Mouse (Mus musculus) c-Kit-positive CD71-positive TER-119-positive erythroid progenitor cells, embryonic 14.5 days (primary cell): ENCODE data around the gene Mapk6.
"Not testable (repeated sequence)": the region's sequence is repeated elsewhere in the genome, so short reads cannot be mapped to it uniquely, and the experiment has no call there.

Experiments
- DNase-seq: peaks from one replicate; pipeline ENCODE4 v3.0.0-alpha.2; 2013; ENCODE audit warnings: low spot score

Mapk6 gene

GRCm38 (mm10) chr9:75382825-75383224 lies 27.0 kb downstream of the Mapk6 start:
- DNase-seq = no peak

GRCm38 (mm10) chr9:75378774-75379173 lies 31.0 kb downstream of the Mapk6 start:
- no peak for DNase-seq

- no peak for DNase-seq
Measured at GRCm38 (mm10) chr9:75376428-75376827, 33.4 kb downstream of the Mapk6 start.

GRCm38 (mm10) chr9:75375606-75376005 lies 34.2 kb downstream of the Mapk6 start:
- no peak for DNase-seq

GRCm38 (mm10) chr9:75368779-75369178 lies 41.0 kb downstream of the Mapk6 start:
- DNase-seq = no peak

- DNase-seq = no peak
Measured at GRCm38 (mm10) chr9:75366191-75366590, 43.6 kb downstream of the Mapk6 start.

GRCm38 (mm10) chr9:75365195-75365594 lies 44.6 kb downstream of the Mapk6 start:
- DNase-seq = no peak

- DNase-seq = not testable (repeated sequence)
Measured at GRCm38 (mm10) chr9:75363702-75364101, 46.1 kb downstream of the Mapk6 start.

- DNase-seq = no peak
Measured at GRCm38 (mm10) chr9:75363001-75363400, 46.8 kb downstream of the Mapk6 start.

GRCm38 (mm10) chr9:75362201-75362600 lies 47.6 kb downstream of the Mapk6 start:
- DNase-seq = no peak

- DNase-seq = peak; percentile 68
Measured at GRCm38 (mm10) chr9:75361699-75362098, 48.1 kb downstream of the Mapk6 start.

- DNase-seq = no peak
Measured at GRCm38 (mm10) chr9:75357087-75357654, 52.6 kb downstream of the Mapk6 start.

- DNase-seq = peak; percentile 18
Measured at GRCm38 (mm10) chr9:75355783-75356182, 54.0 kb downstream of the Mapk6 start.

GRCm38 (mm10) chr9:75353094-75353493 lies 56.7 kb downstream of the Mapk6 start:
- no peak for DNase-seq

- DNase-seq = no peak
Measured at GRCm38 (mm10) chr9:75348641-75349040, 61.2 kb downstream of the Mapk6 start.

GRCm38 (mm10) chr9:75348066-75348465 lies 61.7 kb downstream of the Mapk6 start:
- DNase-seq = no peak

GRCm38 (mm10) chr9:75347458-75347857 lies 62.3 kb downstream of the Mapk6 start, which contains the start of gene Bcl2l10:
Gene Bcl2l10, plus strand, starts transcription at chr9:75347758.
- no peak for DNase-seq

GRCm38 (mm10) chr9:75342433-75342832 lies 67.4 kb downstream of the Mapk6 start:
- no peak for DNase-seq

- DNase-seq = no peak
Measured at GRCm38 (mm10) chr9:75338016-75338415, 71.8 kb downstream of the Mapk6 start.

- no peak for DNase-seq
Measured at GRCm38 (mm10) chr9:75334440-75334839, 75.4 kb downstream of the Mapk6 start.

- DNase-seq = no peak
Measured at GRCm38 (mm10) chr9:75330821-75331220, 79.0 kb downstream of the Mapk6 start.

- DNase-seq = no peak
Measured at GRCm38 (mm10) chr9:75328047-75328446, 81.8 kb downstream of the Mapk6 start.

- no peak for DNase-seq
Measured at GRCm38 (mm10) chr9:75322099-75322885, 87.5 kb downstream of the Mapk6 start.

GRCm38 (mm10) chr9:75319365-75319764 lies 90.4 kb downstream of the Mapk6 start:
- DNase-seq = no peak
